Mouse (Mus musculus): ENCODE measurements around the gene Mef2a.
A peak's percentile ranks its signal among the peaks of the same experiment; 100 is the strongest.

Gene Mef2a

DNA sequence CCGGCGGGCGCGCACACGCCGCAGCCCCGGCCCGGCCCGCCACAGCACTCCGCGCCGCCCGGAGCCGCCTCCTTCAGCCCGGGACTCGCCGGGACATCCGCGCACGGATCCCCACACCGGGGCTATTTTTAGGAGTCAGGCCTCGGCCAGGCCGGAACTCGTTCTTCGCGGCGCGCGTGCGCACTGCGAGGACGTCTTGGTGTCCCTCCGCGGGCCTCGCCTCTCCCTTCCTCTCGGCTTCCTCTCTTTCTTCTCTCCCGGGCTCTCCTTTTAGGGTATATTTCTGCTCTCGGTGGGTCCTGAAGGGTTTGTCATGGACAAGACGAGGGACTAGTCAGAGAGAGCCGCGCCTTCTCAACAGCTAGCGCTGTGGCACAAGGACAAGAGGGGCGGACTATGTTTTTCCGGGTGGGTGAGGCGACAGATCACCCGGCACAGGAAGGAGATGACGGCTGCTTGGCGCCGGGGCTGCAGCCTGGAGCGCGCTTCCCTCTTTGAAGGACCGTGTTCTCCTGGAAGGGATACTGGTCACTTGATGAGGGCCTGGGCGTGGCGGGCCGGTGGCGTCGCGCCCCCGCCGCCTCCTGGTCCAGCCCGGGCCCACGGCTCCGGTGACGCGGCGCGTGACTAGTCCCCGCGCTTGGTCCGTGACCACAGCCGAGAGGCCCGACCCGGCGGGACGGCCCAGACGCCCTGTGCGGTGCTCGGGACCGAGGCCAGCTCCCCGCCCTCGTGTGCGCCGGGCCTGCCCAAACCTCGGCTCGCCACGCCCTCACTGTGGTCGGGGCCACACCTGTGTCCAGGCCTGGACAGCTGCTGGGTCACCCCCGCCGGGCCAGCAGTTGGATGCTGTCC, at the start of gene Mef2a:
TSS of gene Mef2a (minus strand) at position 130 of the 855 bp plus-strand sequence.
- peak; percentile 94 to 96 for DNase-seq

DNA sequence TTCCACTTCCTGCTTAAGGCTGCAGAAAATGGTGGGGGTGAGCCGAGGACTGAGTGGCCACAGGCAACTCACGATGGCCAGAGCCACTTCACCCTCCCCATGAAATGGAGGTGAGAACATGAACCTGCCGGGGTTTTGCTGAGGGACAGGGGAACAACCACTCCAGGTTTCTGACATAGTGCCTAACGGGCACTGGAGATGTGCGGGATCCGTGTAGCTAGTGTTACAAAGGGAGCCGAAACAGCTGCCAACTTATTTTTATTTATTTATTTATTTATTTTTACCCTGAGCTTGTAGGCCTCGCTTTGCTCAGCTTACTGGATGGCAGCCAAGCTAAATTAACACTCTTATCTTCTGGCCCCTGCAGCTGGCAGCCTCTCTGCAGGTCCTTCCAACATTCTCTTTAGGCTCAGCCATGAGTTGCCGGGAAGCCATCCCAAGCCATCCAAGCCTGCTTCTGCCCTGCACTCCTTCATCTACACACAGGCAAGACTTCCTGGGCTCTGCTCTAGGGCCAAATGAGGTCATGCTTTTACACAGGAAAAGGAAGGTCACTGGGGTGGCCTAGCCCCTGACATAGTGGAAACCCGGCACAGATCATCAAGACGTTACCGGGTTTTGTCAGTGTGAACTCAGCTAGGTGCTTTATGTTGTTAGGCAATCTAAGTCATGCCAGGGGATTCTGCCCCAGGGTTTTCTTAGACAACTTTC, 49.0 kb upstream of the Mef2a start:
- peak; percentile 30 to 43 for DNase-seq

DNA sequence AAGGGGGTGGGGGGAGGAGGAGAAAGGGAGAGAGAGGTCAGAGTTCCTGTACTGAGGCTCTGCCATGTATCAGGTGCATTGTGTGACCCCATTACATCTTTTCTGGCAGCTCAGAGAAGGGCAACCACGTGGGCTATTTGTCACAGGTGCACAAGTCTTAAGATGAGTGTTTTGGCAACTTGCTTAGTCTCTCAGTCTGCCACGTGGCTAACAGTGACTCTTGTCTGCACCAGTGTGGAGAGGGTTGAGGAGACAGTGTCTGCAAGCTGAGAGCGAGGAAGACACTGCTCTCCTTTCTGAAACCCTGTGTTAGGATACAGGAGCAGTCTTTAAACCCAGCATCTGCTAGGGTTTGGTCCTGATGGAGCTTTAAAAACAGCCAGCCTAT, 48.4 kb upstream of the Mef2a start:
- DNase-seq, result no peak

DNA sequence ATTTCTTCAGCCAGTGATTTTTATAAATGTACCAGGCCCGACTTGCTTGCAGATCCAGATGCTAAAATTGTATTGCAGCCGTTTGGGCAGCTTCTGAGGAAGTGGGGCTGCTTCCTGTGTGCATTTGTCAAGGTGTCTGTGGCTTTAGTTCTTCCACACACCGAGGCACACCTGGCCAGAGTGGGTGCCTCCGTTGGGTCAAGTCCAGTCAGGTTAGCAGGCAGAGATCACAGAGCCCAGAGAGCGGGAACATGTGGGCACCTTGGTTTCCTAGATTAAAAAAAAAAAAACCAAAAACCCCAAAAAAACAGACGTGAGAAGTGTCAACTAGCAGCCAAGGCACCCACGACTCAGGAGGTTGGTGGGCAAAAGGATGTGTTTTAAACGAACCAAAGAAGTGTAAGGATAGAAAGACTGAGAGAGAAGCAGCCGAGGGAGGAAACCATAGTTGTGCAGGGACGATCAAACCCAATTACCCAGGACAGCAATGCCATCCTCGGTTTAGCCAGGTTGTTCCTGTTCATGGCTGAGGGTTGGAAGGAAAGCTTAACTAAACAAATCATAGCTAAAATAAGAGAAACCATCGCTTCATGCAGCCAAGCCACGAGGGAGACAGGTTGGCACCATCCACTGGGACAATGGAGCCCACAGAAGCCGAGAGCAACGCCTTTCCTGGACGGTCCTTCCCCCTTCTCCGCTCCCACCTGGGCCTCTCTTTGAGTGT, 47.1 kb upstream of the Mef2a start:
- no peak for DNase-seq

DNA sequence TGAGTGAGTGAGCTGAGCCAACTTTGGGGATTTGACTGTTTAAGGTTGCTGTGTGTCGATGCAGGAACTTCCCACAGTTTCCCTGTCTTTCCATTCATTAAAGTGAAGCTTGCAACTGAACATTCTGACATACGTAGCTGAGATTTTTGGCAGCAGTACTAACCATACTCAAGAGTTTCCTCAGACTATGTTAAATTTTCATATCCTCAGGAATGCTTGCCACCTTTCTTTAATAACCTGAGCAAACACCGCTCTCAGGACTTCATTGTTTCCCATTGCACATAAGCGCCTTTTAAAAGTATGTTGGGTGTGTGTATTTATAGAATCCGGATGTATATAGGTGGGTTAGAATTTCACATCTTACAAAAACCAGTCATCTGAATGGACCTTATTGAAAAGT, 45.5 kb upstream of the Mef2a start:
- no peak for DNase-seq

DNA sequence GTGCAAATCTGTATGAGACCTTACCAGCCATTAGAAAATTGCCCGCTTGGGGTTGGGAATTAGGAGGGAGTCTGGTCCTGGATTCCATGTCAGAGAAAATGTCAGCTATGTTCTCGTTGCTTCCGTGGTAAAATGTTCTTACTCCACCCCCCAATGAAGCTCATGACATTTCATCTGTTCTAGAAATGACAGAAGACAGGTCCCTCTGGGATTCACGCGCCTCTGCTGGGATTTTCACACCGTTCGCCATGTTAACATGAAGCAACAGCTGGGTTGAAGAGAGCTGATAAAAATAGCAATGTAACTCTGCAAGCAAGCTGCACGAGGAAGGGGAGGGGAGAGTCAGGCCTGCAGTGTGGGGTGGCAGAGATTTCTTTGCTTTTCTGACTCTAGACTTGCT, 42.1 kb upstream of the Mef2a start:
- no peak for DNase-seq

DNA sequence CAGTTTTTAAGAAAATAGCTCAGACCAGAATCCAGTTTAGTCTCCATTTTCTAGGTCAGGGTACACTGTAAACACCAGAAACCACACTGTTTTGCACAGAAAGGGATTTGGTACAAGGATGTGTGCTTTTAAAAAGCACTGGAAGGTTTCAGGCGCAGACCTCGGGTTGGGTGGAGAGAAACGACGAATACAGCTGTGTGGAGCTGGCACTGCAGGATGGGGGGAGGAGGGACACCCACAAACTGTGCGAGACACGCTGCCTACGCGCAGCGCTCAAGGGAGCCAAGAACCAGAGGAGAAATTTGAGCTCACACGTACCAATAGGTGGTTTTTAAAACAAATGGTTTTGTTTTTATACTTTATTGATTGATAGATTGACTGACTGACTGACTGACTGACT, 40.0 kb upstream of the Mef2a start:
- no peak for DNase-seq

DNA sequence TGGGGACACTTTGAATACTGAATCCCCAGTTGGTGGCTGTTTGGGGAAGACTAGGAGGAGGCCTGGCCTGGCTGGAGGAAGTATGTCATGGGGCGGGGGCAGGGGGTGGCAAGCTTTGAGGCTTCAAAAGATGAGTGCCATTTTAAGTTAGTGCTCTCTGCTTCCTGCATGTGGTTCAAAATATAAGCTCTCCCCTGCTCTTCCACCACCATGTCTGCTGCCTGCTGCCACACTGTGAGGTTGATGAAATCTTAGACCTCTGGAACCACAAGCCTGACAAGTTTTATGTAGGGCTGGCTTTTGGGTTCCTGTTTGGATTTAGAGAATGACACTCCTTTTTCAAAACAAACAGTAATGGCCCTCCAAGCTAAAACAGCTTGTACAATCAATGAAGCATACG, 34.4 kb upstream of the Mef2a start:
- DNase-seq, result no peak

DNA sequence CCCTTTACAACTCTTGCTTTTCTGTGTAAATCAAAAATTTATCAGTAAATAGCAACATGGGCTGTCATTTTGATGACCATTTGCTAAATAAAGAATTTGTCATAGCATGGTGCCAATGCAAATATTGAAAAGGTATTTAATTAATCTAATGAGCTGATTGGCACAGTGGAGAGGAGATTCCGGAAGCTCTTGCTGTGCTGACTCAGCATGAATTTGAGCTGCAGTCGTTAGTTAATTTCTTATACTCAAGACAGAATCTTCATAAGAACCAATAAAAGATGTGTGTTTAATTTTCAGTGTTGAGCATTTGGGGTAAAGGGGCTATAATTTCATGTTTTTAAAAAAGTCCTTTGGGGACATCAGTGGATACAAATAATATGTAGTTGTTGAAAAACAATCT, 31.5 kb upstream of the Mef2a start:
- DNase-seq, result no peak

DNA sequence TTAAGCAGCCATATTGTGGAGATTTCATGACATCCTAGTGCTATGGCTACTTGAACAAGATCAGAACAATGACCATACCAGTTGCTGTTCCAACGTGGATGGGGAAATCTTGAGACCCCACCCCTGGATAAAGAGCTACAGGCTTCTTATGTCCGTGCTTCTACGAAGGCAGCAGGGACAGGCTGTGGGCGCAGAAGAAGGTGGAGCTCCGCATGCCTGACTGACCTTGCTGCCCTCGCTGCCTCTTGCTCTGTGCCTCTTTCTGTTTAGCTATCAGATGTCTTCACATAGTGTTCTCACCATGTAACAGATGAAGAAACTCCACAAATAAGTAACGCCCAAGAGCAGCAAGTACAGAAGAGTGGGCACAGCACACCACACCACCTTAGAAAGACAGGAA, 29.7 kb upstream of the Mef2a start:
- DNase-seq, result no peak

DNA sequence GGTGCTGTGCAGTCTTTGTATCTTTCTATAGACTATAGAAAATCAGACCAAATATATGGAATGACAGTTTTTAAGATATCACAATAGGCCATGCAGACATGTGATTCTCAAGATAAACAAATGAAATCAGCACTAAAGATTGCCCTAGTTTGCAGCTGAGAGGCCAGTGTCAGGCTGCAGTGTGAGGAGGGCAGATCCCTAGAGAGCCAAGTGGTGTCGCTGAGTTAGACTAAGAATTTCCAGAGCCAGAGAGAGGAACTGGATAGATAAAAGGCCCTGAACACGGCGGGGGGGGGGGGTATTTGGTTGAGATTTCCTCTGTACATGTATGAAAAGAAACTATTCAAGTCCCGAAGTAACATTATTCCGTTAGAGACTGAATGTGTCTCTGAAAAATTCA, 28.7 kb upstream of the Mef2a start:
- DNase-seq, result no peak

DNA sequence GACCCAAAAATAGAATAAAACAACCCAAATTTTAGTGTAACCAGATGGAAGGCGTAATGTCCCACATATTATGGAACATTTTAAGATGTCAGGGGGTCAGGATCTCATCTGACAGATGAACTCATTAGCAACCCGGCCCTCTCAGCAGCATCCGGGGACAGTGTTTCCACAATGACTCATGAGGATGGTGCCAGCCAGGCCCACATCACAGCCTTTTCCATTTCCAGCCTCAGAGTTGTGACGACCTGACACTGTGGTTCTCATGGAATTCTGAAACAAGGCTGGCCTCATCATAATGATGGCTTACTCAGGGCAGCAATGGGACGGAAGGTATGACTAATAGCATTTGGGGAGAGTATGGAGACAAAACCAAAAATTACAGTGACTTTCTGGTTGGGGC, 18.1 kb upstream of the Mef2a start:
- no peak for DNase-seq

DNA sequence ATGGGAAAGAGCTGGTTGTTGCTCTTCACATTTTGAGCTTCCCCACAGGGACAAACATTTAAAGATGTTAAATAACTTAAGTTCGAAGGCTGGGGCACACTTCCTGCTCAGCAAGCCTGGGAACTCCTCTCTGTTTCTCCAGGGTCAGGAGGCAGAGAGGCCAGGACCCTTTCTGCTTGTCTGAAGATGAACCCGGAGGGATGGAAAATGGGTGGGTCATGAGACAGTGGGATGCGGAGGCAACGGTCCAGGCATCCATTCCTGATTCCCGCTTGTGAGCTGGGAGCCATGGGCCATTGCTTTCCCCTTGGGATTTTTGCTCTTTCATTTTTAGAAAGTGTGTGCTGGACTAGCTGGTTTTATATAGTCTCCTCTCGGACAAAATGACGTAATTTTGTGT, 17.4 kb upstream of the Mef2a start:
- DNase-seq, result no peak

DNA sequence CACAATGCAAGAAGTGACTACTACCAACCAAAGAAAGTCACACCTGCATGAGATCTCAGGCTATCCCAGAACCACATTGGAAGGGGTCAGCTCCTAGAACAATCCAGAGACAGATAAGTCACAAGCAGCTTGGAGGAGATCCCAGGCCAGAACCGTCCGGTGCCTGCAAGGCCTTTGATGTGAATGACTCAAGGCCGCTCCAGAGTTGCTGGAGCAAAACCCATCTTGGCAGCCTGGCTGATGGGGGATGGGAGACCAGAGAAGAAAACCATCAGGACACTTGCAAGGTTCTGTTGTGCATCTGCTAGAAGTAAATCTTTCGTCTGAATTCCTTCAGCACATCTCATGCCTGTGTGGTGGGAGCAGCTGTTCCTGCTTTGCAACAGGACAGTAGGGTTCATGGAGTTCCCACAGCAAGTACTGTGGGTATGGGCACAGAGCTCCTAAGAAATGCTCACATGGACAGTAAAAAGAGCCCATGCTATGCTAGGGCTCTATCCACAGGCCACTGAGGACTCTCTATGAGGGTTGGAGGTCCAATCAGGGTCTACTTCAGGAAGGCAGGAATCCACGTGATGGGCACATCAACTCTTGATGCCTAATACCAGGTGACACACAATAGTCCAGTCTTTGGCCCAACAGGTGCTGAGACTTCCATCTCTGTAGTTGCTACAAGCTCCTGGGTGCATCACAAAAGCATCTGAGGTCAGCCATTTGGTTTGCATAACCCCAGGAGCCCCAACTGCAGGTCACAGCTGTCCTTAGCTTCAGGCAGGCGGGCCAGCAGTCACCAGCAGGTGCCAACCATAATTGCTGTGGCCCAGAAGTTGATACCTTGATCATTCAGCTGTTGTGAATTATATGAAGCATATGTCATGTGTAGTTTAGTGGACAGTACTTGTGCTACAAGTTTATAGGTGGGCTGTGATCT, 12.5 kb upstream of the Mef2a start:
- DNase-seq, result no peak

DNA sequence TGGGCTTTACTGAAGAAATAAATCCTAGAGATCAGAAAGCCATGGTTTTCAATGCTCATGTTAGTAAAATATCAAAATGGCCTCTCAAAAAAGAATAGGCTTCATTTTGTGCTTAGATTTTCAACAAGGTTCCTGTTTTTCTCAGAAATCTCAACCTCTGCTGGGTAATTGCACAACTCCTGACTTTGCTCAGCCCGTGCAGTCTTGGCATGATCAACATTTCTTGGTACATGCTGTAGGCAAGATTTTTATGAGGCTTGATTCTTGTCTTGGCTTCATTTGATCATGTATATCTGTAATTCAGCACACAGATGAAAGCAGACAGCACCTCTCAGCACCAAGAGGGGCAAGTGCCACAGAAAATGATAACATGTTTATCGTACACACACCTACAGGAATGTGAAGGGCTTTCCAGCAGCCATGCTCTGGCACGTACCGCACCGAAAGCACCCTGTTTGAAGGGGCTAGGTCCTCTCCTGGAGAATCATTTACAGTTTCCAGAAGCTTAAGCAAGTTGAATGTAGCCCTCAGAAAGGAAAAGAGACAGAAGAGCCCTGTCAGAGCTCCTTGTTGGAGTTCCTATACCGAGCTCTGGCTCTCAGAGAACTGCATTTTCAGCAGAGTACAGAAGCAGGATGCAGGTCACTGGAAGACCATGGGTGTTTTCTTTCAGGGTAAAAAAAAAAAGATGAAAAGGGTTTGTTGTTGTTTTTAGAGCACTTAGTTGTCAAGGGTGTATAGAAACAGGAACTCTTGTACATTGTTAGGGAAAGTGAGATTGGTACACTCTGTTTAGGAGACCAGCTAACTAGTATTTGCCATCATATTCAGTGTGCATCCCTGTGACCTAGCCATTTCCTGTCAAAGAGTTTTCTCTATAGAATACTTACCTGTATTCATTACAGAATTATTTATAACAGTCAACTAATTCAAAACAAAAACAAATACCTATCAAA, 7.8 kb upstream of the Mef2a start:
- no peak for DNase-seq

DNA sequence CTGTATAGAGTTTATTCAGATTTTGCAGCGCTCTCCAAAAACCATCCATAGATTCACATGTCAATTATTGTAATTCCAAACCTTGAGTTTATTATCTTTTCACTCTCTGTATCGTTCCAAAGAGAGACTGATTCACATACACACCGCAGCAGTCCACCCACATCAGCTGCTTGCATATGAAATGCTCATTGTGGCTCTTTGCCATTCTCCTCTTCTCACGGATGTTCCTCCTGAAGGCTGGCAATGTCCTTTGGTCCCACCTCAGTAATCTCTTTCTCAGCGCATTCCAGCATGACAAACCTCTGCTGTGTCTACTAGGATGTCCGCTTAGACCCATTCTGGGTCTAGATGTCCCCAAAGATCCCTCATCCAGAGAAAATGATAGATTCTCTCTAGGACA, 4.1 kb upstream of the Mef2a start:
- no peak for DNase-seq

DNA sequence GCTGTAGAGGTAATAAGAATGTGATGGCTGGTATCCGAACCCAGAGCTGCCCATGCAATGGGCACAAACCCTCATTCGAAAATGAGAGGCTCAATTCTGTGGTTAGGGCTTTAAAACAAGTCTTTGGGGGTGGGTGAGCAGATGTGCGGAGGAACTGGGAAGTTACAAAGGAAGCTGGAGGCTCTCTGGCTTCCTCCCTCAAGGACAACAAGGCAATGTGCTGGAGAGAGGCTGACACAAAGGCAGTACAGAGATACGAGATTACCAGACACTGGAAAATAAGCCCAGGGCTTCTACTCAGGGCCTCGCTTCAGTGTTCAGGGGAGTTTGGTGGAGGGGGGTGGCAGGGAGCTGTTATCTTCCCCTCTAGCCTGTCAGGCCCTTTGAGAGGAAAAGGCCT, 1.3 kb upstream of the Mef2a start:
- peak; percentile 18 to 24 for DNase-seq

DNA sequence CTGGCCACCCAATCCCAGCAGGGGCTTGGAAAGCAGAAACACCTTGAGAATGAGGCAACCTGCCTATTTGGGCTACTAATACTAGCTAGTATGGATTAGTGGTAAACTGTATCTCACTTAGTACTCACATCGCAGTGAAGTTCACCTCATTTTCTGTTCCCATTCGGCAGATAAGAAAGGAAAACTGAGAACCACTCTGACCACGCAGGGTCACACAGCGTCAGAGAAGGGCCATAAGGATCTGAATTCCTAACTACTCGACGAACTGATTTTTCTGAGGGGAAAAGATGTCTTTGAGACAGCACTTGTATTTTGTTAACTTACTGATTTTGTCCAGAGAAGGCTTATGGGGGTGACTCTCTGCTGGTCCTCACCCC, 914 bp upstream of the Mef2a start:
- no peak for DNase-seq

DNA sequence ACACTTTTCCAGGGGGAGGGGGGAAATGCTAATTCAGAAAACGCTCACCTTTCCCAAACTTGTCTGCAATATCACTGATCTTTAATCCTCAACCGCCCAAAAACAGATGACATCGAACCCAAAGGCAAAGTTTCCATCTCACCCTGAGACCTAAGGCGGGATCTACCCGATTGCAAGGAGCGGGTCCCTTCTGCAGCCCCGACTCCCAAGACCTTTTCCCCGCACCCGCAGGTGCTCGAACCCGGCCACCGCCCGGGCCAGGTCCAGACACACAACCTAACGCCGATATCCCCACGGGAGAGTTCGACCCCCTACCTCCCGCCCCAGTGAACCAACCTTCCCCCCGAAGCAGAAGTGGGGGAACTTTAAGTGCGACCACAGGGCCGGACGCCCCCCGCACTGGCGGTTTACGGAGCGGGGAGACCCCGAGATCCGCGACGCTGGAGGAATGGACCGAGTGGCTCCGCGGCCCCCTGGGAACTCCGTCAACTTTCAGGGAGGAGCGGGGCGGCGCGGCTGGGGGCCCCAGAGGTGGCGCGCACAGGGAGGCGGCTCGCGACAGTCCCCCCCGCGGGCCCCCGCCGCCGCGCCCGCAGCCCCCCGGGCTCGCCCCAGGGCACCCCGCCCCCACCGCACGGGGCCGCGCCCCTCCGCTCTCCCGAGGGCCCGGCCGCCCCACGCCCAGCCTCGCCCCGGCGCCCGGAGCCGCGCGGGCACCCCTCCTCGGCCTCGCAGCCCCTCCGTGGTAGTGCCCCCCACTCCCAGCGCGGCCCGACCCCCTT, 576 bp downstream of the Mef2a start:
- DNase-seq, result peak; percentile 20 to 30

DNA sequence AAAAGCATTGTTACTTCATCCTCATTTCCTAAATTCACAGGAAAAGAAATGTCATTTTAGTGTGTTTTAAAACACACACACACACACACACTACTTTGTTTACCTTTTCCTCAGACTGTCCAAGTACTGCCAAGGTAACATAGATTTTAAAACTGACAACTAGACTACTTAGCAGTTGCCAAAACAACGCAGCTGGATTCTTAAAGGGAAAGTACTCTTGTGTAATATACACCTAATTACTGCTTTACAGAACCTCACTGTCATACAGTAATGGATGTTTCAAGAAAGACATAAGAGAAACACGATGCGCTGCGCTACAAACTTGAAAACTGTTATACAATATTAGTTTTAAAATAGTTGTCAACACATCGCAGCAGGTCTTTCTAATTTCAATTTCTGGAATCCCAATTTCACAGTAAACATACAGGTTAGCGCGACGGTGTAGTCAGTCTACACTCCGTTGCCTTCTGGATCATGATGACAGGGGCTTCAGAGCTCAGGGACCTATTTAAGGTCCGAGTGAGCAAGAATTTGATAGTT, 1.2 kb downstream of the Mef2a start:
- DNase-seq, result no peak
